Mouse (Mus musculus) olfactory bulb, adult 2 months (tissue): Measurements from ENCODE around the gene Brpf3. TPM values are rescaled to one million over a fixed set of nuclear protein-coding genes. Genes with fewer than 3 reads are reported as not detected.
"Not testable (repeated sequence)": the region's sequence is repeated elsewhere in the genome, so short reads cannot be mapped to it uniquely, and the experiment has no call there.

Experiments
- H3K27ac ChIP-seq: fragments of 200-500 bp; 2 replicates; pipeline ENCODE4 v1.5.1; 2012; ENCODE audit warnings: low read depth, low read length; ENCODE audit not compliant: insufficient read depth
- H3K4me1 ChIP-seq: fragments of 200-500 bp; 2 replicates; pipeline ENCODE4 v1.6.1; 2012; ENCODE audit warnings: low read length; ENCODE audit not compliant: control insufficient read depth, insufficient read depth
- H3K4me3 ChIP-seq: fragments of 200-500 bp; 2 replicates; pipeline ENCODE4 v1.5.1; 2012; ENCODE audit warnings: mild to moderate bottlenecking, low read depth, low read length, moderate library complexity; ENCODE audit not compliant: insufficient read depth
- CTCF ChIP-seq: fragments of 200-500 bp; IDR thresholded peaks from 2 replicates; pipeline ENCODE4 v1.5.1; 2012; ENCODE audit warnings: low read depth, mild to moderate bottlenecking, low read length, moderate library complexity; ENCODE audit not compliant: insufficient read depth
- POLR2A ChIP-seq: fragments of 200-500 bp; IDR thresholded peaks from 2 replicates; pipeline ENCODE4 v1.6.1; 2012; ENCODE audit warnings: mild to moderate bottlenecking, low read depth, low read length, moderate library complexity; ENCODE audit not compliant: insufficient read depth
- WGBS: fragments of 180-500 bp; shearing (Covaris S2); methylation state at CpG from one replicate; pipeline ENCODE4 v1.1.7; 2018; 5-methylcytosine and 5-hydroxymethylcytosine counted together
- polyA plus RNA-seq: library from polyadenylated mRNA; stranded (reverse); fragments of >200 nt; gene quantifications from 2 replicates; pipeline ENCODE4 v1.2.4, GENCODE M21; 2012; ENCODE audit warnings: low replicate concordance; ENCODE audit not compliant: missing spikeins, insufficient read depth, insufficient read length

The Brpf3 gene
- polyA plus RNA-seq, 1 experiment = not detected

- Histone ChIP-seq H3K4me3 (no peak overlapping the region), H3K4me1 (no peaks in the 10 kb centered on the region), H3K27ac (no peak overlapping the region)
- WGBS = 96% methylated on average over 3 of the region's 3 CpGs
- TF ChIP-seq POLR2A (no peak), CTCF (no peak)
Observed at GRCm38 (mm10) chr17:28832875-28833274, 32.0 kb downstream of the Brpf3 start.

DNA sequence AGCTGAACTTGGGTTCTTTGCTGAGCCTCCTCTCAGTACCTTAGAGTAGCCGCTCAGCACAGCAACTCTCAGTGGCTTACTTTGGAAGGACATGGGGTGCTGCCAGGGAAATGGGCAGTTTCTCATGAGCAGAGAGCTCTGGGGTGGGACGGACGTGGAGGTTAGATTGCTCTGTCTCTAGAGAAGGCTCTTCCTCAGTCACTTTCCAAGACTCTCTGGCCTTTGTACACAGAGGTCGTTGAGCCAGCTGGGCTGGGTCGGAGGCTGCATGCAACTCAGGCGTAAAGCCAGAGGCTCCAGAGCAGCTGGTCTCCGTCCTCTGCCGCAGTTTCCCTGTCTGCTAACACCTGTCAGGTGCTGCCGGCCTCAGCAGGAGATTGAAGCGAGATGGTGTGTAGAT is 33.8 kb downstream of the Brpf3 start:
- Histone ChIP-seq H3K4me1 (no peaks in the 10 kb centered on the region), H3K4me3 (no peak overlapping the region), H3K27ac (no peak overlapping the region)
- TF ChIP-seq CTCF (no peak), POLR2A (no peak)
- 86% methylated on average over 10 of the region's 10 CpGs for WGBS

- no peak for TF ChIP-seq CTCF
- TF ChIP-seq POLR2A = no peak
- WGBS = 95% methylated on average over 7 of the region's 7 CpGs
- H3K27ac ChIP-seq = no peak overlapping the region
Observed at GRCm38 (mm10) chr17:28837840-28838239, 37.0 kb downstream of the Brpf3 start.

DNA sequence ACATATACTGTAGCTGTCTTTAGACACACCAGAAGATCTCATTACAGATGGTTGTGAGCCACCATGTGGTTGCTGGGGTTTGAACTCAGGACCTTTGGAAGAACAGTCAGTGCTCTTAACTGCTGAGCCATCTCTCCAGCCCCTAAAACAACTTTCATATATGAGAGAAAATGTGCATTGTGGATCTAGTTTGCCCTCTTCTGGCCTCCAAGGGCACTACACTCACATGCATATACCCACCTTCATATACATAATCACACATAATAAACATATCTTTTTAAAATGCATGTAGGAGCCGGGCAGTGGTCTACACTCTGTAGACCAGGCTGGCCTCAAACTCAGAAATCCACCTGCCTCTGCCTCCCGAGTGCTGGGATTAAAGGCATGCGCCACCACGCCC is 41.1 kb downstream of the Brpf3 start:
- not testable (repeated sequence) for H3K27ac ChIP-seq, H3K4me1 ChIP-seq, H3K4me3 ChIP-seq
- 97% methylated on average over 4 of the region's 4 CpGs for WGBS

More at GRCm38 (mm10) chr17:28837840-28838239, 37.0 kb downstream of the Brpf3 start:
- Histone ChIP-seq H3K4me3 (no peak overlapping the region), H3K4me1 (no peaks in the 10 kb centered on the region)

- no peak for TF ChIP-seq CTCF
- TF ChIP-seq POLR2A = no peak
- H3K27ac ChIP-seq = no peak overlapping the region
Observed at GRCm38 (mm10) chr17:28843665-28844064, 42.8 kb downstream of the Brpf3 start.

DNA sequence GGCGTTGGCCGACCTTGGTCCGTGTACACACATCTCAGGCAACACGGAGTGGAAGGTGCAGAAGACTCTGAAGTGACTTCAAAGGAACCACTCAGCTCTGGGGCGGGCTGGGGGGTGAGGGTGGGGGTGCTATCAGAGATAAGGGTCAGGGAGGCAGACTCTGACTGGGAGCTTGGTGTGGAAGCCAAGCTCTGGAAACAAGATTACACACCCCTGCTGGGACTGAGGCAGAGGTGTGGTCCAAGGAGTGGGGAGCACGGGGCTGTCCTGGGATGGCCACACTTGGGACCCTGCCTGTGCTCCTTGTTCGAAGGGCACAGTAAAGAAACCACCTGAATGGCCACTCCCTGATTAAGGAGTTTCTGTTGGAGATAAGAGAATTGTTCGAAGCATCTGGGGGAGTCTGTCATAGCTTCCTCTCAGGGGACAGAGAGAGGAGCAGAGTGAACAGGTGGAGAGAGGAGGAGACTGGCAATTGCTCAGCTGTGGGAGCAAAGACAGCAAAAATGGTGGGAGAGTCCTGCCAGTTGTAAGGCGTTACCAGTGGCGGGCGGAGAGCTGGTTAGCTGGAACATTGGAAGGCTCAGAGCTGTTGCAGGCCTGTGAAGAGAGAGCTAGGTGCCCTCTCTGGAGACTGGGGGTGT is 46.2 kb downstream of the Brpf3 start:
- Histone ChIP-seq H3K4me3 (no peak overlapping the region), H3K4me1 (peaks cover 9% of the 10 kb centered on the region), H3K27ac (no peak overlapping the region)
- WGBS = 58% methylated on average over 11 of the region's 11 CpGs
- TF ChIP-seq POLR2A = no peak

More at GRCm38 (mm10) chr17:28843665-28844064, 42.8 kb downstream of the Brpf3 start:
- no peak overlapping the region for H3K4me3 ChIP-seq
- peaks cover 5% of the 10 kb centered on the region; the same call in 1 of the 2 replicates for H3K4me1 ChIP-seq
- 87% methylated on average over 5 of the region's 5 CpGs for WGBS

DNA sequence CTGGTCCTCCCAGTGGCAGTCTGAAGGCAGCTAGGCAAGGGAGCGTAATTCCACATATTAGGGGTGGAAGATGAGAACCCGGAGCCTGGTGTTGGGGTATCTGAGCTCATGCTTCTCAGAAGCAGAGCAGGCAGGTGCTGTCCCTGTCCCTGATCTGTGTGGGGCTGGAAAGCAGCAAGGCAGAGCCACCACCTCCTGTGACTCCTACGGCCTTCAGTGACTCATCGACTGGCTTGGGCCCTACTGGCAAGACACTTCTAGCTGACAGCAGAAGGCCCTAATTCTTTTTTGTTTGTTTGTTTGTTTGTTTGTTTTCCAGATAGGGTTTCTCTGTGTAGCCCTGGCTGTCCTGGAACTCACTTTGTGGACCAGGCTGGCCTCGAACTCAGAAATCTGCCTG is 49.6 kb downstream of the Brpf3 start:
- H3K27ac ChIP-seq = no peak overlapping the region
- H3K4me1 ChIP-seq = peaks cover 11% of the 10 kb centered on the region
- TF ChIP-seq POLR2A (no peak), CTCF (no peak)
- 84% methylated on average over 5 of the region's 5 CpGs for WGBS
- no peak overlapping the region for H3K4me3 ChIP-seq

DNA sequence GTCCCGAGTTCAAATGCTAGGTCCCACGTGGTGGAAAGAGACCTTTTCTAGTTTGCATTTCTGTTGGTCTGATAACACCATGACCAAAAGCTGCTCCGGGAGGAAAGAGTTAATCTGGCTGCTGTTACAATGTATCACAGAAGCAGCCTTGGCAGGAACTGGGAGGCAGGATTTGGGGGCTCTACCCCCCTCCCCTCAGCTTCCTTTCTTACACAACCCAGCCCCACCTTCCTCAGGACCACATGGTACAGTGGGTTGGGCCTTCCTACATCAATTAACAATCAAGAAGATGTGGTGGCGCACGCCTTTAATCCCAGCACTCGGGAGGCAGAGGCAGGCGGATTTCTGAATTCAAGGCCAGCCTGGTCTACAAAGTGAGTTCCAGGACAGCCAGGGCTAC is 53.5 kb downstream of the Brpf3 start:
- H3K4me1 ChIP-seq = peaks cover 29% of the 10 kb centered on the region; the same call in 1 of the 2 replicates
- no peak for TF ChIP-seq CTCF
- WGBS = 86% methylated on average over 7 of the region's 7 CpGs

DNA sequence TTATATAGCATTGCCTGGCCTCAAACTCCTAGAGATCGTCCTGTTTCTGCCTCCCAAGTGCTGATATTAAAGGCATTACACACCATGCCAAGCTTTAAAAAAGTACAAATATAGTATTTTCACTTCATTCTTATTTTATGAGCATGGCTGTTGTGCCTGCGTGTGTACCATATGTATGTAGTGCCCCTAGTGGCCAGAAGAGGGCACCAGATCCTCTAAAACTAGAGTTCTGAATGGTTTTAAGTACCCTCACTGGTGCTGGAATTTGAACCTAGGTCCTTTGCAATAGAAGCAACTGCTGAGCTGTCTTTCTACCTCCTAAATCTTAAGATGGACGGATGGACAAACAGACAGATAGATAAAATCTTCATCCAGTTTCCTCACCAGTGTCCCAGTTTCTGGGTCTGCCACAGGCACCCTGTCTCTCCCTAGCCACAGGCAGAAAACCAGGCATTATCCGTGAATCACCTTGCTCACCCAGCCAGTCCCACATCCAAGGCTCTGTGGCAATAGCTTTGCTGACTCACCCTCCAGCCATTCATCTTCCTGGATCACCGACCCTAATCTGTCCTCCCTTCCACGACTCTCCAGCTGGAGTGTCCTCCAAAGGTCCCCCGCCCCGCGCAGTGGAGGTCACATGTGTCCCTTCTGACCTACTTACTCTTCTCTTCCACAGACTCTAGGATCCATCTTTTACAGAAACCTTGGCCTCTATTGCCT is 54.4 kb downstream of the Brpf3 start:
- 71% methylated on average over 9 of the region's 9 CpGs for WGBS
- no peak for TF ChIP-seq POLR2A
- no peak for TF ChIP-seq CTCF

More for the DNA sequence above, 53.5 kb downstream of the Brpf3 start:
- Histone ChIP-seq H3K27ac (no peak overlapping the region), H3K4me3 (no peak overlapping the region)

More for the DNA sequence above, 54.4 kb downstream of the Brpf3 start:
- no peak overlapping the region for H3K4me3 ChIP-seq
- peaks cover 26% of the 10 kb centered on the region; the same call in 1 of the 2 replicates for H3K4me1 ChIP-seq
- no peak overlapping the region for H3K27ac ChIP-seq
